Comparison of ENCODE assay signal across 21 mouse cellular contexts in genomic region chr1:185296850-185297249, GRCm38 (mm10). TPM values are rescaled to one million over a fixed set of nuclear protein-coding genes. Genes with fewer than 3 reads are reported as not detected.
DNase-seq lines count a peak whose midpoint lies in the region; ATAC-seq lines count a peak whose summit lies in the region.
"Had no signal": no experiment of that assay in that cellular context is flagged by ENCODE, and none has a peak within 500 bp of the region (broad histone marks: within the 10 kb centered on the region; RNA-seq: fewer than 3 reads in every experiment).

No protein-coding gene starts in this region.

- no peak overlapping the region for H3K27ac ChIP-seq in heart, embryonic 13.5 days (replicated peaks)
- H3K27ac ChIP-seq: embryonic facial prominence, embryonic 10.5 days; embryonic facial prominence, embryonic 12.5 days; forebrain, embryonic 13.5 days; forebrain, embryonic 15.5 days had no signal

- no peak overlapping the region for H3K4me3 ChIP-seq in heart, embryonic 13.5 days
- H3K4me3 ChIP-seq: embryonic facial prominence, embryonic 10.5 days; embryonic facial prominence, embryonic 12.5 days; forebrain, embryonic 13.5 days; forebrain, embryonic 15.5 days had no signal

- H3K36me3 ChIP-seq in heart, embryonic 13.5 days: peaks cover 86% of the 10 kb centered on the region

- 0 out of 2 replicates have a peak, but pooled peaks have one; percentile 41 for ATAC-seq in heart, embryonic 13.5 days (ENCODE audit: extremely low read depth, insufficient number of reproducible peaks, low FRiP score, low TSS enrichment)
- 0 out of 2 replicates have a peak, but pooled peaks have one; percentile 30 for ATAC-seq in megakaryocyte-erythroid progenitor cell, adult 5-6 weeks (replicated peaks; ENCODE audit: low FRiP score, low TSS enrichment, poor library complexity, severe bottlenecking)
- ATAC-seq in granulocyte monocyte progenitor cell, adult 5-6 weeks (replicated peaks; ENCODE audit: poor library complexity, severe bottlenecking): no peak
- ATAC-seq: activated CD4-positive, CD25-positive, alpha-beta regulatory T cell, adult 4 months; forebrain, embryonic 13.5 days; forebrain, embryonic 15.5 days; Patski had no signal

- DNase-seq in heart, postnatal 4 days: no peak
- DNase-seq in testis, postnatal 10 days (ENCODE audit: low spot score): peak; percentile 24
- no peak for DNase-seq in testis, postnatal 14 days (ENCODE audit: low spot score)
- DNase-seq: adrenal gland, adult 8-10 months; adrenal gland, postnatal 14 days; adrenal gland, postnatal 36 days; cerebellum, adult 11-12 months; cerebellum, adult 2 months; cerebellum, adult 9-10 months; cerebellum, postnatal 10 days; cerebellum, postnatal 25 days had no signal

- 83% methylated on average over 7 of the region's 7 CpGs for WGBS in heart, embryonic 13.5 days

- no peak overlapping the region for H3K4me2 ChIP-seq in heart, embryonic 13.5 days
- H3K4me2 ChIP-seq: embryonic facial prominence, embryonic 12.5 days; forebrain, embryonic 13.5 days; forebrain, embryonic 15.5 days had no signal

- H3K4me1 ChIP-seq in heart, embryonic 13.5 days: no peaks in the 10 kb centered on the region
- H3K4me1 ChIP-seq: embryonic facial prominence, embryonic 10.5 days; embryonic facial prominence, embryonic 12.5 days; forebrain, embryonic 13.5 days; forebrain, embryonic 15.5 days had no signal

- no peaks in the 10 kb centered on the region for H3K9me3 ChIP-seq in heart, embryonic 13.5 days
- H3K9me3 ChIP-seq: embryonic facial prominence, embryonic 10.5 days; embryonic facial prominence, embryonic 12.5 days; forebrain, embryonic 13.5 days; forebrain, embryonic 15.5 days; G1E had no signal

- no peak overlapping the region for H3K9ac ChIP-seq in heart, embryonic 13.5 days
- H3K9ac ChIP-seq: embryonic facial prominence, embryonic 12.5 days; forebrain, embryonic 13.5 days; forebrain, embryonic 15.5 days had no signal

- no peaks in the 10 kb centered on the region for H3K27me3 ChIP-seq in heart, embryonic 13.5 days (replicated peaks)
- H3K27me3 ChIP-seq: embryonic facial prominence, embryonic 12.5 days; forebrain, embryonic 13.5 days; forebrain, embryonic 15.5 days; Patski had no signal

RNA-seq across cellular contexts. Expression of gene Iars2, which starts 32.3 kb away (rescaled TPM):
- 32.8 and 35.6 TPM in 2 replicates for polyA plus RNA-seq in heart, embryonic 13.5 days (2015; fragmentation: Nextera tagmentation; extraction: Ambion mirVana)
- 10 to 100 TPM; 71.5 to 73.4 TPM for total RNA-seq in heart, postnatal 4 days (2021)
- 46.5 and 56.5 TPM in 2 replicates for total RNA-seq in megakaryocyte-erythroid progenitor cell, adult 5-6 weeks (2014; fragmentation: Nextera tagmentation)
- 81.0 and 95.6 TPM in 2 replicates for total RNA-seq in megakaryocyte-erythroid progenitor cell, adult 5-6 weeks (2017)
- 38.3 and 44.6 TPM in 2 replicates for total RNA-seq in granulocyte monocyte progenitor cell, adult 5-6 weeks (2014; fragmentation: Nextera tagmentation)
- 38.3 and 48.4 TPM in 2 replicates for total RNA-seq in granulocyte monocyte progenitor cell, adult 5-6 weeks (2017)

RNA-seq across cellular contexts. Expression of gene Bpnt1, which starts 35.1 kb away (rescaled TPM):
- 25.6 and 25.7 TPM in 2 replicates for polyA plus RNA-seq in heart, embryonic 13.5 days (2015; fragmentation: Nextera tagmentation; extraction: Ambion mirVana)
- total RNA-seq in heart, postnatal 4 days (2021): 10 to 100 TPM; 27.8 to 29.8 TPM
- 8.0 and 10.5 TPM in 2 replicates for total RNA-seq in megakaryocyte-erythroid progenitor cell, adult 5-6 weeks (2014; fragmentation: Nextera tagmentation)
- total RNA-seq in megakaryocyte-erythroid progenitor cell, adult 5-6 weeks (2017): 14.2 and 21.4 TPM in 2 replicates
- total RNA-seq in granulocyte monocyte progenitor cell, adult 5-6 weeks (2014; fragmentation: Nextera tagmentation): 14.1 and 17.6 TPM in 2 replicates
- 18.6 and 28.0 TPM in 2 replicates for total RNA-seq in granulocyte monocyte progenitor cell, adult 5-6 weeks (2017)
